Mouse (Mus musculus): ENCODE results near the gene Tspan18.

Tspan18 gene

GRCm38 (mm10) chr2:93261521-93262290 is 72.6 kb downstream of the Tspan18 start:
- DNase-seq = peak in 1 of 2 experiments; percentile 30

GRCm38 (mm10) chr2:93257634-93258033 is 76.7 kb downstream of the Tspan18 start:
- DNase-seq = no peak

GRCm38 (mm10) chr2:93256735-93257405 is 77.4 kb downstream of the Tspan18 start:
- peak; percentile 29 to 31 for DNase-seq

- DNase-seq = peak; percentile 52 to 56
Measured at GRCm38 (mm10) chr2:93252356-93252755, 81.9 kb downstream of the Tspan18 start.

- DNase-seq = no peak
Measured at GRCm38 (mm10) chr2:93250611-93251010, 83.7 kb downstream of the Tspan18 start.

- DNase-seq = no peak
Measured at GRCm38 (mm10) chr2:93249058-93249457, 85.2 kb downstream of the Tspan18 start.

- DNase-seq = peak; percentile 43 to 45
Measured at GRCm38 (mm10) chr2:93244090-93244443, 90.2 kb downstream of the Tspan18 start.

GRCm38 (mm10) chr2:93243439-93244089 is 90.7 kb downstream of the Tspan18 start:
- peak; percentile 64 to 65 for DNase-seq

DNA sequence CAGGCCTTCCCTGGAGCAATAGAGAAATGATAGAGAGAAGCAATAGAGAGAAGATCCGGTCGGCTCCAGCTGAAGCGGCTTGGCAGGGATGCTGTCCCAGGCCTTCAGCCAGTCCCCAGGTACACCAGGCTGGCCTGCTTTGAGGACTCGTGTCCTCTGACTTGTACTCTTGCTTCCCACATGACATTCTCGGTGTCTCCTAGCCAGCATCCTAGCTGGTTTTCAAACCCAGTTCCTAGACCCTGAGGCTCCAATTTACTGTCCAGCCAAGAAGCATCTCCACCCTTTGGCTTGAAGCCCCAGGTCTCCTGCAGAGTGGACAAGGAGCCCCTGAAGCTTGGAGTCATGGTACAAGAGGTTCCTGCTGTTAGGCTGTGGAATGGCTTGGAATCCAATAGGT is 92.1 kb downstream of the Tspan18 start:
- peak in 1 of 2 experiments; percentile 49 for DNase-seq

GRCm38 (mm10) chr2:93238864-93239263 is 95.4 kb downstream of the Tspan18 start:
- peak in 1 of 2 experiments; percentile 15 for DNase-seq

DNA sequence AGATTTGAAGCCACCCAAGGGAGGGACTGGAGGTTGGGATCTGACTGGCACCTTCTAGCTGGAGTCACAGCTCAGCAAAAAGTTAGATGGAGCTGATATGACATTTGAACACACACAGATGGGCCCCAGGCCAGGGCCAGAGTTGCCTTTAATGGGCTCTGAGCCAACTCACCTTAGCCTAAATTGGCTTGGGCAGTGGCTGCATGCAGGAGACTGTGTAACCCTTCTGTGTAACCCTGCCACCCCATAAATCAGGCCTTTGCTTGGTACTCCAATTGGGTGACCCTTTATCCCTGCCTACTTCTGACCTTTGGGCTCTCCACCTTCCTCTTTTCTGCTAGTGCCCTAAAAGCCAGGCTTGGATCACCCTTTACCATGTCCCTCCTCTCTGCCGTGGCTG is 97.2 kb downstream of the Tspan18 start:
- DNase-seq = no peak

GRCm38 (mm10) chr2:93232141-93232540 is 102.2 kb downstream of the Tspan18 start:
- DNase-seq = no peak

DNA sequence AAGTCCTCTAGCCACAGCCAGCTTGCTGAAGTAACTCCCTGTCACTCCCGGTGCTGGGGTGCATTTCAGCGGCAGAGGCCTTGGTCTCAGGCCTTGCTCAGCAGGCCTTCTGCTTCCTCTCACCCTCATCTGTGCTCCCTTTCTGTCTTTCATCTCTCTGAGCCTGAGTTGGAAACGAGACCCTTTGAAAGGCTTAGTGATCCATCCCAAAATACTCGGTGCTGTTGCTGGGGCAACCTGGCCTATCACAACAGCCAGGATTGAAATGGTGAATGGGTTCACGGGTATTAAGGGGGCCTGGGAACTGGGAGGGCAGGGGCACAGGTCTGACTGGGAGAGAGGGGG is 105.9 kb downstream of the Tspan18 start:
- no peak for DNase-seq

DNA sequence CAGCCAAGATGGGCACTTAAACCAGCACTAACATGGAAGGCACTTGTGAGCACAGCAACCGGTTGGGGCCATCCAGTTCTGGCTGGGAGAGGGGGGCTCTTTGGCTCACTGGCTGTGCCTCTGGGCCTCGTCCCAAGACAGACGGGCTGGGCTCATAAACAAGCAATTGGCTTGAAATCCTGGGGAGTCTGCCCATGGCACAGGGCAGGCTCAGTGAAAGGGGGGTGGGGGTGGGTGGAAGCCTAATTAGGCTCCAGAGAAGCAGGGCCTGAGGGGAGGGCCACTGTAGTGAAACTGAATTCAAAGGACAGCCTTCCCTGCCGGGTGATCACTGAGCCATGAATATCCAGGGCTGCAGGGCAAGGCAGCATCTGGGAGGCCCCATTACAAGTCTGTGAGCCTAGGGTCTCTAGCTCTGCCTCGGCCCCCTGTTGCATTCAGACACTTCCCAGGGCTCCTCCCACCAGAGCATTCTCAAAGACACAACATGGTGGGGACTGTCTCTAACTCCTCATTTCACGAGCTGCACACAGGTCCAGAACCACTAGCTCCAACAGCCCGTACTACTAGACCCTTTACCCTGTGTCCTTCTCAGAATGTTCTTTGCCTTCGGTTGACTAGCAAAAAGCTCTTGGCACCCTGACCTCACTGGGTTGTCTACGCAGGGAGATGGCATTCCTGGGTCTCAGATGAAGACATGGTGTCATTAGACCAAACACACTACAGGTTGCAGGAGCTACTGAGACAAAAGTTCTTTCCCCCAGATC is 106.4 kb downstream of the Tspan18 start:
- DNase-seq = peak; percentile 64 to 70

- peak; percentile 93 to 98 for DNase-seq
Measured at GRCm38 (mm10) chr2:93226606-93227595, 107.4 kb downstream of the Tspan18 start.

DNA sequence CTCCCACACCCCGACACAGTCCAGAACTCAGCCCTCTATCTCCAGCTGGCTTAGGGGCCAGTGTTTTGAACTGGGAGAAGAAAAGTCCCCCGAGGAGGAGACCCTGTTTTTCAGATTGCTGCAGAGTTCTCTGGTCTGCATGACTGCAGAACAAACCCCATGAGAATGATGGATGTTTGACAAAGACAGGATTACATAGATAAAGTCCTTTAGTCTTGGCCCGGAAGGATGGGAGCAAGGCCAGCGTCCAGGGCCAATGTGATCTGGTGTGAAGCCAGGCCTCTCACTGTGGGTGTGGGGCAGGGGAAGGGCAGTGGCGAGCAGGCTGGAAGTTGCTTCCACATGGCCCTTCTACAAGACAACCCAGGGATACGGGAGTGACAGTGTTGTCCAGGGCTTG is 110.8 kb downstream of the Tspan18 start:
- peak; percentile 75 to 77 for DNase-seq

DNA sequence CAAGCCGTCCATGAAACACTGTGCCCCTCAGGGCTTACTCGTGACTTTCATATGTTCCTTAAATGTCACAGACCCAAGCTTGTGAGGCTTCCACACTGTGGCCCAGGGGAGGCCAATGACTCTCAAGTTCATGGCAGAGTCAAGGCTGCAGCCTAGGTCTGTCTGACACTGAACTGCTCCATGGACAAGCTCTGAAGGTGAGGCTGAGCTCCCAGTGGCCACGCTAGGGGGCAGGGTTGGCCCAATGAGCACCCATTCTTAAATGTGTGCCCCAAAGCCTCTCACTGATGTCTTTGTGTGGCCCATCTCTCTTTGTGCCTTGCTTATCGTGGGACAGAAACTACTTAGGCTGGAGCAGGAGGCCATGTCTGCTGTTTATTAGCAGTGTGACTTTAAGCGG is 113.9 kb downstream of the Tspan18 start:
- no peak for DNase-seq

- peak in 1 of 2 experiments; percentile 79 for DNase-seq
Measured at GRCm38 (mm10) chr2:93219576-93219975, 114.7 kb downstream of the Tspan18 start.

DNA sequence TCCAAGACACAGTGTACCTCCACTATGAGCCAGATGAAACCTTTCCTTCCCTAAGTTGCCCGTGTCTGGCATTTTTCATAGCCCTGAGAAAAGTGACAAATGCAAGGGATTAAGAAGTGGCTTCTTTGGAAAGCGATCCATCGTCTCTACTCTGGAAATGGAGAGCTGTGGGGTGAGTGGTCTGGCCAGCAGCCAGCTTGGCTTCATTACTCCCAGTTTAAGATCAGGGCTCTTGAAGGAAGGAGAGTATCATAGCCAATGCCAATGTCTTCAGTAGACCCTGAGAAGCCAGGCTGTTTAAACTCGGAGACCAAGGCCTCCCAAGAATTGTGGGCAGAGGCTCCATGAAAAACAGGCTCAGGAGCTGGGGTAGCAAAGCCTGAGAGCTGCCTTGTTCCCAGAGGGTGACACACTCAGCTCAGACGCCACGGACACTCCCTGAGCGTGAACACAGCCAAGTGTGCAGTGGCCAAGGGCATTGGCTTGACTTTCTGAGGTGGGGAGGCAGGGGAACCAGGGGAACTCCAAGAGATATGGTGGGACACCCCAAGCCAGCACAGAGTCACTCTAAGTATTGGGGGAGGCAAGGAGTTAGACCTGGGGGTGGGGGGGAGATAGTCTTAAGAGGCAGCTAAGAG is 115.8 kb downstream of the Tspan18 start:
- no peak for DNase-seq

DNA sequence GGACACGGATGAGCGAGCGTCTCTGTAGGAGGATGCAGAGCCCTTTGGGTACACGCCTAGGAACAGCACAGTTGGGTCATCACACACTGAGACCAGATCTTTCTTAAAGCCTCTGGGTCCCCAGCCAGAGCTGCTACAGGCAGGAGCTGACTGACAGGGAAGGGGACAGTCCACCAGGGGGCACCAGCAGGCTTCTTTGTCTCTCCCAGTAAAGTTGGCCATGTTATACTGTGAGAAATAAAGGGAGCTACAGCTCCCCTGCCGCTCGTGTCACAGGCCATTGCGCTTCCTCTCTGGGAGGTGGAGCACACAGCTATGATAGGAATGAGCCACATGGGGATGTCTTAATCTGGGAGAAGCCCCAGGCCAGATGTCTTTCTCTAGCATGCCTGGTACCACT is 117.3 kb downstream of the Tspan18 start:
- peak; percentile 96 to 98 for DNase-seq

GRCm38 (mm10) chr2:93215790-93216189 is 118.5 kb downstream of the Tspan18 start:
- DNase-seq = peak; percentile 43 to 74

All from cerebellum, postnatal 14 days (tissue).